Mouse (Mus musculus): ENCODE results near the gene Prss42. TPM values are rescaled to one million over a fixed set of nuclear protein-coding genes. Genes with fewer than 3 reads are reported as not detected.

The Prss42 gene
- polyA plus RNA-seq, 1 experiment from 2014 or later, result not detected

GRCm38 (mm10) chr9:110775269-110776022, 22.5 kb upstream of the Prss42 start:
- DNase-seq (peak; percentile 79), ATAC-seq (ENCODE audit: insufficient read depth) (peak; percentile 72)
- WGBS, result 42% methylated on average over 10 of the region's 10 CpGs
- Histone ChIP-seq H3K27me3 (ENCODE audit: insufficient read depth, low read length) (no peaks in the 10 kb centered on the region), H3K27ac (ENCODE audit: low read depth) (peak overlapping the region; percentile 83), H3K4me2 (peak overlapping the region; percentile 49), H3K9me3 (ENCODE audit: low read depth, low read length) (no peaks in the 10 kb centered on the region), H3K4me3 (ENCODE audit: low read depth, low read length) (no peak overlapping the region), H3K9ac (peak overlapping the region; percentile 35), H3K4me1 (ENCODE audit: insufficient read depth) (peaks cover 8% of the 10 kb centered on the region; the same call in 1 of the 2 replicates), H3K36me3 (ENCODE audit: insufficient read depth) (no peaks in the 10 kb centered on the region)
- TF ChIP-seq CTCF (IDR thresholded peaks at IDR 0.05; ENCODE audit: low read depth), result 0 out of 2 replicates have a peak, but pooled peaks have one; percentile 6

- Histone ChIP-seq H3K9me3 (ENCODE audit: low read depth, low read length) (no peaks in the 10 kb centered on the region), H3K4me3 (ENCODE audit: low read depth, low read length) (no peak overlapping the region), H3K4me1 (ENCODE audit: insufficient read depth) (peaks cover 10% of the 10 kb centered on the region; the same call in 1 of the 2 replicates), H3K4me2 (no peak overlapping the region), H3K27ac (ENCODE audit: low read depth) (no peak overlapping the region), H3K36me3 (ENCODE audit: insufficient read depth) (no peaks in the 10 kb centered on the region), H3K27me3 (ENCODE audit: insufficient read depth, low read length) (no peaks in the 10 kb centered on the region), H3K9ac (no peak overlapping the region)
- no peak for TF ChIP-seq CTCF (IDR thresholded peaks at IDR 0.05; ENCODE audit: low read depth)
- ATAC-seq (ENCODE audit: insufficient read depth) (no peak), DNase-seq (peak; percentile 76)
- WGBS, result 55% methylated on average over 1 of the region's 1 CpGs
Observed at GRCm38 (mm10) chr9:110778100-110778499, 19.9 kb upstream of the Prss42 start.

GRCm38 (mm10) chr9:110778559-110778958, 19.4 kb upstream of the Prss42 start:
- Histone ChIP-seq H3K27ac (ENCODE audit: low read depth) (no peak overlapping the region), H3K4me2 (no peak overlapping the region), H3K4me1 (ENCODE audit: insufficient read depth) (peaks cover 10% of the 10 kb centered on the region; the same call in 1 of the 2 replicates), H3K36me3 (ENCODE audit: insufficient read depth) (no peaks in the 10 kb centered on the region), H3K9ac (no peak overlapping the region), H3K9me3 (ENCODE audit: low read depth, low read length) (no peaks in the 10 kb centered on the region), H3K4me3 (ENCODE audit: low read depth, low read length) (no peak overlapping the region), H3K27me3 (ENCODE audit: insufficient read depth, low read length) (no peaks in the 10 kb centered on the region)
- ATAC-seq (ENCODE audit: insufficient read depth) (no peak), DNase-seq (no peak)
- 0 out of 2 replicates have a peak, but pooled peaks have one; percentile 6 for TF ChIP-seq CTCF (IDR thresholded peaks at IDR 0.05; ENCODE audit: low read depth)
- 72% methylated on average over 7 of the region's 7 CpGs for WGBS

- WGBS, result 50% methylated on average over 5 of the region's 5 CpGs
- Histone ChIP-seq H3K27ac (ENCODE audit: low read depth) (no peak overlapping the region), H3K4me3 (ENCODE audit: low read depth, low read length) (no peak overlapping the region), H3K4me2 (no peak overlapping the region), H3K9me3 (ENCODE audit: low read depth, low read length) (no peaks in the 10 kb centered on the region), H3K4me1 (ENCODE audit: insufficient read depth) (peaks cover 10% of the 10 kb centered on the region; the same call in 1 of the 2 replicates), H3K36me3 (ENCODE audit: insufficient read depth) (no peaks in the 10 kb centered on the region), H3K9ac (no peak overlapping the region), H3K27me3 (ENCODE audit: insufficient read depth, low read length) (no peaks in the 10 kb centered on the region)
- DNase-seq, result peak; percentile 71
- peak; percentile 61 for TF ChIP-seq CTCF (IDR thresholded peaks at IDR 0.05; ENCODE audit: low read depth)
- no peak for ATAC-seq (ENCODE audit: insufficient read depth)
Observed at GRCm38 (mm10) chr9:110779242-110779913, 18.6 kb upstream of the Prss42 start.

- TF ChIP-seq CTCF (IDR thresholded peaks at IDR 0.05; ENCODE audit: low read depth), result peak; percentile 82
- H3K9me3 ChIP-seq (ENCODE audit: low read depth, low read length), result no peaks in the 10 kb centered on the region
- H3K4me1 ChIP-seq (ENCODE audit: insufficient read depth), result 0 out of 2 replicates have a peak, but pooled peaks cover 3% of the 10 kb centered on the region
- H3K4me3 ChIP-seq (ENCODE audit: low read depth, low read length), result peak overlapping the region; percentile 41
- peak; percentile 94 for ATAC-seq (ENCODE audit: insufficient read depth)
- H3K27ac ChIP-seq (ENCODE audit: low read depth), result peak overlapping the region; percentile 63; the same call in 1 of the 2 replicates
- no peaks in the 10 kb centered on the region for H3K27me3 ChIP-seq (ENCODE audit: insufficient read depth, low read length)
- DNase-seq, result peak; percentile 97
- peak overlapping the region; percentile 77 for H3K4me2 ChIP-seq
- peak overlapping the region; percentile 54 for H3K9ac ChIP-seq
- no peaks in the 10 kb centered on the region for H3K36me3 ChIP-seq (ENCODE audit: insufficient read depth)
- WGBS, result under 1% methylated on average over 42 of the region's 43 CpGs
Observed at GRCm38 (mm10) chr9:110781256-110781721, 16.7 kb upstream of the Prss42 start.

GRCm38 (mm10) chr9:110781731-110782130, 16.2 kb upstream of the Prss42 start:
- Histone ChIP-seq H3K27me3 (ENCODE audit: insufficient read depth, low read length) (no peaks in the 10 kb centered on the region), H3K4me1 (ENCODE audit: insufficient read depth) (0 out of 2 replicates have a peak, but pooled peaks cover 3% of the 10 kb centered on the region), H3K27ac (ENCODE audit: low read depth) (peak overlapping the region; percentile 63; the same call in 1 of the 2 replicates), H3K36me3 (ENCODE audit: insufficient read depth) (no peaks in the 10 kb centered on the region), H3K4me3 (ENCODE audit: low read depth, low read length) (peak overlapping the region; percentile 41), H3K9ac (peak overlapping the region; percentile 54), H3K4me2 (peak overlapping the region; percentile 77), H3K9me3 (ENCODE audit: low read depth, low read length) (no peaks in the 10 kb centered on the region)
- peak; percentile 80 for ATAC-seq (ENCODE audit: insufficient read depth)
- DNase-seq, result peak; percentile 95
- no peak for TF ChIP-seq CTCF (IDR thresholded peaks at IDR 0.05; ENCODE audit: low read depth)
- 0% methylated on average over 23 of the region's 23 CpGs for WGBS

- peak; percentile 35 for DNase-seq
- no peak for TF ChIP-seq CTCF (IDR thresholded peaks at IDR 0.05; ENCODE audit: low read depth)
- no peaks in the 10 kb centered on the region for H3K27me3 ChIP-seq (ENCODE audit: insufficient read depth, low read length)
- H3K36me3 ChIP-seq (ENCODE audit: insufficient read depth), result no peaks in the 10 kb centered on the region
- H3K4me1 ChIP-seq (ENCODE audit: insufficient read depth), result 0 out of 2 replicates have a peak, but pooled peaks cover 3% of the 10 kb centered on the region
- no peak overlapping the region for H3K4me3 ChIP-seq (ENCODE audit: low read depth, low read length)
- 33% methylated on average over 1 of the region's 1 CpGs for WGBS
- H3K9ac ChIP-seq, result no peak overlapping the region
- no peak overlapping the region for H3K27ac ChIP-seq (ENCODE audit: low read depth)
- ATAC-seq (ENCODE audit: insufficient read depth), result no peak
- no peak overlapping the region for H3K4me2 ChIP-seq
- H3K9me3 ChIP-seq (ENCODE audit: low read depth, low read length), result no peaks in the 10 kb centered on the region
Observed at GRCm38 (mm10) chr9:110783611-110784010, 14.4 kb upstream of the Prss42 start.

All from lung, embryonic 14.5 days (tissue).